Mouse (Mus musculus) cerebellum, adult 2 months (tissue): ENCODE measurements around the gene Ubiad1. TPM values are rescaled to one million over a fixed set of nuclear protein-coding genes. Genes with fewer than 3 reads are reported as not detected.

ENCODE experiments used
- DNase-seq, 2 experiments: peaks; one replicate each; pipeline ENCODE4 v3.0.0; 2021
- H3K27ac ChIP-seq: fragments of 200-500 bp; 2 replicates; pipeline ENCODE4 v1.5.1; 2012; ENCODE audit warnings: low read length, control low read depth, inconsistent platforms; ENCODE audit not compliant: insufficient read depth
- H3K27me3 ChIP-seq: fragments of 200-500 bp; 2 replicates; pipeline ENCODE4 v1.6.1; 2012; ENCODE audit warnings: inconsistent platforms, mild to moderate bottlenecking, low read length, moderate library complexity; ENCODE audit not compliant: control insufficient read depth, insufficient read depth
- H3K4me1 ChIP-seq: fragments of 200-500 bp; 2 replicates; pipeline ENCODE4 v1.6.1; 2011; ENCODE audit warnings: low read length; ENCODE audit not compliant: control insufficient read depth, insufficient read depth
- H3K4me3 ChIP-seq: fragments of 200-500 bp; replicated peaks from 2 replicates; pipeline ENCODE3; 2011; ENCODE audit warnings: mild to moderate bottlenecking, low read depth, low read length, control low read depth; ENCODE audit not compliant: insufficient read depth
- CTCF ChIP-seq: fragments of 200-500 bp; IDR thresholded peaks from 2 replicates; pipeline ENCODE4 v1.5.1; 2011; ENCODE audit warnings: low read depth, mild to moderate bottlenecking, control low read depth, low read length, moderate library complexity, borderline replicate concordance; ENCODE audit not compliant: insufficient read depth
- POLR2A ChIP-seq: fragments of 200-500 bp; IDR thresholded peaks from 2 replicates; pipeline ENCODE4 v1.6.1; 2011; ENCODE audit warnings: low read length, control low read depth, borderline replicate concordance; ENCODE audit not compliant: insufficient read depth
- WGBS: fragments of 180-500 bp; shearing (Covaris S2); methylation state at CpG from one replicate; pipeline ENCODE4 v1.1.7; 2018; 5-methylcytosine and 5-hydroxymethylcytosine counted together
- polyA plus RNA-seq: library from polyadenylated mRNA; depleted of rRNA; stranded (reverse); fragments of >200 nt; gene quantifications from 2 replicates; pipeline ENCODE4 v1.2.3, GENCODE M21; 2012

Gene Ubiad1
- polyA plus RNA-seq, 1 experiment: 11.2 TPM

DNA sequence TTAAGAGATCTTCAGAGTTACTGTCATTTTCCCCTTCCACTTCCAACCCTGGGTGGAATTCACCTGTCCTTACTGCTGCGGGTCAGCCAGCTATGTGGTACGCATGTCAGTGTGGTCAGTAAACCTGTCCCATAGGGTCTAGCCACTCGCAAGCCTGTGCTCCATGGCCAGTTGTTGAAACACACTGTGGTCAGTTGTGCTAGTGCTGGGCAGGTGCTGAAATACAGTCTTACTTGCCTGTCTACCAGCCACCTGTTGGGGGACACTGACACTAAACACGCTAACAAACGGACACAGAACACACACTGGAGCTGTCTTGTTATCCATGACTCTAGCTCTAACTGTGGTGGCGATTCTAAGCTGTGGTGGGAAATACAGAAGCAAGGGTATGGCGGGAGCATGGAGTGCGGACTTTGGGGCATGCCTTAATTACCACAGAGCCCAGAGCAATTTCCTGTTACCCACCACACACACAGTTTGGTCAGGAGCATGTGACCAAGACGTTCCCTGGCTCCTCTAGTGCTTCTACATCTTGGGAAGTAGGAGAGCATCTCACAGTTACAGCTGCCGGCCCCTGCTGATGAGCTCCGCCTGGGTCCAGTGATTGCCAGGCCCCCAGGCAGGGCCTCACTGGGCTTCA is 13.6 kb downstream of the Ubiad1 start:
- 76% methylated on average over 11 of the region's 11 CpGs for WGBS
- H3K27ac ChIP-seq: no peak overlapping the region
- TF ChIP-seq CTCF: no peak
- no peak for TF ChIP-seq POLR2A
- no peaks in the 10 kb centered on the region for H3K27me3 ChIP-seq
- no peak overlapping the region for H3K4me3 ChIP-seq
- no peak for DNase-seq
- peaks cover 8% of the 10 kb centered on the region for H3K4me1 ChIP-seq

DNA sequence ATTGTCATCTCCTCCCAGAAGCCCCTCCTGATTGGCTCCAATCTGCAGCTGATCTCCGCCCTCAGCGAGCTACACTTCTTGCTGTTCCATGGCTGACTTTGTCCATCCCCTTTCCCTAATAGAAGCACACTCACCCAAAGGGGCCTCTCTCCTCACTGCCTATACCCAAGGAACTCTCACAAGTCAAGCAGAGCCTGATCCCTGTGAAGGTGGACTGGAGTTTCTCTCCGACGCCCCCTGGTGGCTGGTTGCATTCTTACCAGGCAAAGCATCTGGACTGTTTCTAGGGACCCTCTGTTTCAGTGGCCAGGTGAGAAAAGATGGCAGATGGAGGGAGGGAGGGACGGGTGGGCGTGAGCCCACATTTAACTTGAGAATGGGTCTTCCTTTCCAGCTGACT is 14.9 kb downstream of the Ubiad1 start:
- H3K4me1 ChIP-seq: peaks cover 8% of the 10 kb centered on the region
- TF ChIP-seq POLR2A (no peak), CTCF (peak; percentile 88)
- H3K4me3 ChIP-seq: no peak overlapping the region
- 29% methylated on average over 6 of the region's 6 CpGs for WGBS
- DNase-seq: peak; percentile 60 to 74
- no peaks in the 10 kb centered on the region for H3K27me3 ChIP-seq
- H3K27ac ChIP-seq: no peak overlapping the region

DNA sequence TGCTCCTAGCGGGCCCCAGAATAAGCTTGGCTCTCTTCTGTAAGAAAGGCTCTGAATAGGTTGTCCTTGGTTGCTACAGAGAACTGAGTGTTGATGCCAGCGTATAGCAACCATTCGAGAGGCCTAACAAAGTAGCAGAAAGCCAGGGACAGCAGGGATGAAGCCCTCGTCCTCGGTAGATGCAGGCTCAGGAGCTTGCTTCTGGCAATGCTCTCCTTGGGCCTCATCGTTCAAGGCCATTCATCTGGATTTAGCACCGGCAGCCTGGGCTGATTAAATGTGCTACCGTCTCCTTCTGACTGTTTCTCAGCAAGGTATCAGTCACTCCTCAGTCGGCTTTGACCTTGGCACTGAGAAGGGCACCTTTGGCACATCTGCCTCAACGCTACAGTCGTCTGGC is 15.4 kb downstream of the Ubiad1 start:
- peaks cover 8% of the 10 kb centered on the region for H3K4me1 ChIP-seq
- 82% methylated on average over 11 of the region's 11 CpGs for WGBS
- TF ChIP-seq CTCF: no peak
- no peak for TF ChIP-seq POLR2A
- no peak overlapping the region for H3K4me3 ChIP-seq
- no peaks in the 10 kb centered on the region for H3K27me3 ChIP-seq
- no peak overlapping the region for H3K27ac ChIP-seq
- DNase-seq: no peak

DNA sequence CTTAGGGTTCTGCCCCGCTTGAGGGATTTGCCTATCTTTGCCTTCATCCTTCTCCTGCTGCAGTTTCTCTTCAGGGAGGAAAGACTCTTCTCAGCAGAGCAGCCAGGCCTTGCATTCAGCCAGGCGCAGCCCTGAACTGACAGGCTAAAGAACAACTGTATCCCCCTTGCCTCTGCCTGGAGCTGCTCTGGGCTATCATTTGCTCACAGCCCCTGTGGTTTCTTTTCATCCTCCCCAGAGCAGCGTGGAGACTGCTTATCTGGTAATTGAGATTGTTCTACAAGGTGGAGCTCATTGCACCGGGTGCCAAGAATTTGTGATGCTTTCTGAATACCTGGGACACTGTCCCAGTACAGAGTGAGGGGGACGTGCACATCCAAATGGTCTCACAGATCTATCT is 16.0 kb downstream of the Ubiad1 start:
- no peak for DNase-seq
- WGBS: 92% methylated on average over 5 of the region's 5 CpGs

DNA sequence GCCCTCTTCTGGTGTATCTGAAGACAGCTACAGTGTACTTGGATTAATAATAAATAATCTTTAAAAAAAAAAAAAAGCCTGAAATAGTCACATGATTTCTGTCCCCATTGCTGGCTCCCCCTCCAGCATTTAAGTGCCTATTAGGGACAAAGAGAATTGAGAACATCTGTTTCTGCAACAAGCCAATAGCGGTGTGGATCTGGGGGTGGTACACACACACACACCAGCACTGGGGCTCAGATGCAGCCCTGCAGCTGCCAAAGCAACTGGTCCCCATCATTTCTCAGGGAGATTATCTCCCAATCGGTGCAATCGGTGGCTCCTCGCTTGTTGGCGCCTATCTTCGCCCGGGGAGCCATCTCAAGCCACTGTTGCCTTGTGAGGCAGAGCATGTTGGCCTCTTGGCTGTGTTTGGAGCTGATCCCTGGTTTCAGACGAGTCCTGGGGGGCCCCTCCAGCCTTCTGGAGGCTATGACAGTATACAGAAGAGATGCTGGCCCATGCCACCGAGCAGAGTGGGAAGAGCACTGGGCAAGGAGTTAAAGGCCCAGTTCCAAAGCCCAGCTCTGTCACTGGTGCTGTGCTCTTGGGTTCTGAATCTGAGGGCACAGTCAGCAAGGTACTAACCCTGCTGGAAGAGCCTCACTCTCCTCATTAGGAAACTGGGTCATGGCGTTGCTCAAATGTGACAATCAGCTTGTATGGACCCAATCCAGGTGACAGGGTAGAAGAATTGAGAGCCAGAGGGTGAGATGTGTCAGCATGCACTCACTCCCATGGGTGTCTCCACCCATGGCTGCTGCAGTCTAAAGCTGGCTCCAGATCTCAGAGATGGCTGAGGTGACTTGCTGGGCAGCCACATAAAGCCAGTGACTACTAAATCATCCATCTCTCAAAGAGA is 17.4 kb downstream of the Ubiad1 start:
- H3K4me1 ChIP-seq: peaks cover 8% of the 10 kb centered on the region
- TF ChIP-seq POLR2A: no peak
- H3K4me3 ChIP-seq: no peak overlapping the region
- no peaks in the 10 kb centered on the region for H3K27me3 ChIP-seq
- no peak for DNase-seq
- no peak overlapping the region for H3K27ac ChIP-seq
- 49% methylated on average over 10 of the region's 10 CpGs for WGBS

More for the DNA sequence above, 16.0 kb downstream of the Ubiad1 start:
- H3K4me3 ChIP-seq: no peak overlapping the region
- no peaks in the 10 kb centered on the region for H3K27me3 ChIP-seq
- no peak overlapping the region for H3K27ac ChIP-seq
- H3K4me1 ChIP-seq: peaks cover 8% of the 10 kb centered on the region
- TF ChIP-seq CTCF (no peak), POLR2A (no peak)

DNA sequence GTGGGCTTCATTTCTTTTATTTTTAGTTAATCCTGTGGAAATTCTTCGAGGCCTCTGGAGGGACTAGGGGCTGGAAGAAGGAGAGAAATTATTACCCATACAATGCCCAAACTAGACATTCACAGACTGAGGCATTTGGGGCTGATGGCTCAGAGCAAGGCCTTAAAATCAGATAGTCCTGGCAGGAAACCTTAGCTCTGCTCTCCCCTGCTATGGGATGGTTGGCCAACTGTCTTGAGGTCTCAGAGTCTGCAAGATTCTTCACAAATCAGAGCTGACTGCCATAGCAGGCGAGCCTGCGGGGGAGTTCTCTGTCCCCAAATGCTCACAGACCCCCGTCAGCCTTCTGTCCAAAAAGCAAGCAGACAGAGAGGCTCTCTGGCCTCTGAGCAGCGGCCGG is 27.0 kb downstream of the Ubiad1 start:
- 76% methylated on average over 6 of the region's 6 CpGs for WGBS
- no peak overlapping the region for H3K4me3 ChIP-seq
- no peaks in the 10 kb centered on the region for H3K27me3 ChIP-seq
- H3K27ac ChIP-seq: no peak overlapping the region
- no peaks in the 10 kb centered on the region for H3K4me1 ChIP-seq
- no peak for TF ChIP-seq CTCF
- TF ChIP-seq POLR2A: no peak
- DNase-seq: no peak

DNA sequence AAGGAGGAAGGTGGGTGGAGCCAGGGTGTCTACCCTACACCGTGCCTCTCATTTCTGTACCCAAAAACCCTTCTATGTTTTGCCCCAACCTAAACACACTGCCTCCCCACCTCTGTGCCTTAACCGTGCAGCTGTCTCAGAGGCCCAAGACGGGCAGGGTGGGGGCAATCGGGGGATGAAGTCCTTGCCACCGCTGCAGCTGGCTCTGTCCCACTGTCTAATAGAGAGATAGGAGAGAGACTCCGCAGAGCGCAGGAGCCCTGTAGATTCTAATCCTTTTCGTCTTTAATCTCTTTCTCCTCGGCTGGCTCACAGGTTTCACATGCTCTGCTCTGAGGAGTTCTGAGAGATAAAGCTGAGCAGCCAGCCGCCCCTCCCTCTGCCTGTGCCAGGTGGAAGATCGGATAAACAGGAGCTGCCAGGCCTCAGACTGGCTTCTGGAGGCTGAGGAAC is 27.5 kb downstream of the Ubiad1 start:
- no peak for TF ChIP-seq POLR2A
- no peak for TF ChIP-seq CTCF
- no peak for DNase-seq
- WGBS: 60% methylated on average over 11 of the region's 11 CpGs
- H3K4me1 ChIP-seq: no peaks in the 10 kb centered on the region
- no peak overlapping the region for H3K4me3 ChIP-seq
- H3K27ac ChIP-seq: no peak overlapping the region
- H3K27me3 ChIP-seq: no peaks in the 10 kb centered on the region

DNA sequence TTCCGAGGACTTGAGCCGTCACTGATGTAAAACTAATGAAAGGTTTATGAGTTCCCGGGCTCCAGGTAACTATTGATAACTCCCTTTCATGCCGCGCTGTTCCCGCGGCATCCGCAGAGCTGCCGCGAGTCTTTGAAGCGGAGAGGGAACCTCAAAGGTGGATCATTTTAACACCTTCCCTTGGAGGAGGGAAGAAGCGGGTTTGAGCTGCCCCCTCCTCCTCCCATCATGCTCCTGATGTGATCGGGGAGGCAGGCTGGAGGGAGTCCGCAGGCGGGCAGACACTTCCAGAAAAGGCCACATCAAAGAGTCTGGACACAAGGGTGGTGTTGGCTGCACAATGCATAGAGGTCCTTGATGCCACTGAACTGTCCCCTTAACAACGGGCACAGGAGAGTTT is 29.0 kb downstream of the Ubiad1 start:
- Histone ChIP-seq H3K27me3 (no peaks in the 10 kb centered on the region), H3K27ac (no peak overlapping the region), H3K4me1 (no peaks in the 10 kb centered on the region), H3K4me3 (no peak overlapping the region)
- no peak for DNase-seq
- WGBS: 40% methylated on average over 16 of the region's 16 CpGs
- TF ChIP-seq POLR2A: no peak
- TF ChIP-seq CTCF: no peak
